Mouse (Mus musculus) embryonic facial prominence, embryonic 12.5 days (tissue): ENCODE results near the gene Cdk12. TPM values are rescaled to one million over a fixed set of nuclear protein-coding genes. Genes with fewer than 3 reads are reported as not detected.

Source experiments
- ATAC-seq: fragments of 200-750 bp; cut with Nextera tagmentation; 2 replicates; pipeline ENCODE4 v1.8.0; 2017; ENCODE audit not compliant: insufficient number of reproducible peaks, insufficient read depth, low FRiP score, low TSS enrichment
- H3K27ac ChIP-seq: fragments of 300-500 bp; sonication (generic); 2 replicates; pipeline ENCODE4 v1.5.1; 2016; ENCODE audit warnings: mild to moderate bottlenecking
- H3K27me3 ChIP-seq: fragments of 300-500 bp; sonication (generic); 2 replicates; pipeline ENCODE4 v1.6.1; 2016; ENCODE audit warnings: mild to moderate bottlenecking, moderate library complexity
- H3K36me3 ChIP-seq: fragments of 300-500 bp; sonication (generic); 2 replicates; pipeline ENCODE4 v1.6.1; 2016; ENCODE audit warnings: mild to moderate bottlenecking
- H3K4me1 ChIP-seq: fragments of 300-500 bp; sonication (generic); 2 replicates; pipeline ENCODE4 v1.6.1; 2016
- H3K4me2 ChIP-seq: fragments of 300-500 bp; sonication (generic); replicated peaks from 2 replicates; pipeline ENCODE4 v1.6.1; 2016; ENCODE audit warnings: mild to moderate bottlenecking, moderate library complexity
- H3K4me3 ChIP-seq: fragments of 300-500 bp; sonication (generic); 2 replicates; pipeline ENCODE4 v1.5.1; 2016; ENCODE audit warnings: mild to moderate bottlenecking
- H3K9ac ChIP-seq: fragments of 300-500 bp; sonication (generic); 2 replicates; pipeline ENCODE4 v1.6.1; 2016; ENCODE audit warnings: mild to moderate bottlenecking, moderate library complexity
- H3K9me3 ChIP-seq: fragments of 300-500 bp; sonication (generic); 2 replicates; pipeline ENCODE4 v1.6.1; 2016; ENCODE audit warnings: mild to moderate bottlenecking, moderate library complexity
- WGBS: fragments of 180-500 bp; shearing (Covaris S2); methylation state at CpG from one replicate; pipeline ENCODE4 v1.1.7; 2016; 5-methylcytosine and 5-hydroxymethylcytosine counted together
- polyA plus RNA-seq: library from polyadenylated mRNA; unstranded; fragments of >200 nt; fragmentation: Nextera tagmentation; extraction: Ambion mirVana; gene quantifications from 2 replicates; pipeline ENCODE4 v1.2.1, GENCODE M21; 2016

Gene Cdk12
- polyA plus RNA-seq, 1 experiment from 2014 or later, result 15.9 TPM

DNA sequence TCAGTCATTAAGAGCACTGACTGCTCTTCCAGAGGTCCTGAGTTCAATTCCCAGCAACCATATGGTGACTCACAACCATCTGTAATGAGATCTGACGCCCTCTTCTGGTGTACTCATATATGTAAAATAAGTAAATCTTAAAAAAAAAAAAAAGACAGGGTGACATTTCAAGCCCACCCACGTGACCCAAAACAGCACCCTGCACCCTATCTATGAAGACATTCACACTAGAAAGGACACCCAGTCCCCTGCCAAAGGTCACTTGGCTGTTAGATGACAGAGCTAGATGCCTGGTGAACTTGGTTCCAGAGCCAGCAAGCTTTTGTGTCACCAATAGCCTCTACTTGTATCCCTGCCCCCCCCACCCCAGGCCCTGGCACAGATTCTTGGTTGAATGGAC is 90.2 kb downstream of the Cdk12 start:
- no peak for ATAC-seq
- H3K4me2 ChIP-seq, result no peak overlapping the region
- H3K27ac ChIP-seq, result no peak overlapping the region
- no peaks in the 10 kb centered on the region for H3K36me3 ChIP-seq
- H3K9me3 ChIP-seq, result no peaks in the 10 kb centered on the region
- H3K4me1 ChIP-seq, result 0 out of 2 replicates have a peak, but pooled peaks cover 6% of the 10 kb centered on the region
- no peak overlapping the region for H3K4me3 ChIP-seq
- H3K27me3 ChIP-seq, result peaks cover 40% of the 10 kb centered on the region
- 38% methylated on average over 2 of the region's 2 CpGs for WGBS
- no peak overlapping the region for H3K9ac ChIP-seq

DNA sequence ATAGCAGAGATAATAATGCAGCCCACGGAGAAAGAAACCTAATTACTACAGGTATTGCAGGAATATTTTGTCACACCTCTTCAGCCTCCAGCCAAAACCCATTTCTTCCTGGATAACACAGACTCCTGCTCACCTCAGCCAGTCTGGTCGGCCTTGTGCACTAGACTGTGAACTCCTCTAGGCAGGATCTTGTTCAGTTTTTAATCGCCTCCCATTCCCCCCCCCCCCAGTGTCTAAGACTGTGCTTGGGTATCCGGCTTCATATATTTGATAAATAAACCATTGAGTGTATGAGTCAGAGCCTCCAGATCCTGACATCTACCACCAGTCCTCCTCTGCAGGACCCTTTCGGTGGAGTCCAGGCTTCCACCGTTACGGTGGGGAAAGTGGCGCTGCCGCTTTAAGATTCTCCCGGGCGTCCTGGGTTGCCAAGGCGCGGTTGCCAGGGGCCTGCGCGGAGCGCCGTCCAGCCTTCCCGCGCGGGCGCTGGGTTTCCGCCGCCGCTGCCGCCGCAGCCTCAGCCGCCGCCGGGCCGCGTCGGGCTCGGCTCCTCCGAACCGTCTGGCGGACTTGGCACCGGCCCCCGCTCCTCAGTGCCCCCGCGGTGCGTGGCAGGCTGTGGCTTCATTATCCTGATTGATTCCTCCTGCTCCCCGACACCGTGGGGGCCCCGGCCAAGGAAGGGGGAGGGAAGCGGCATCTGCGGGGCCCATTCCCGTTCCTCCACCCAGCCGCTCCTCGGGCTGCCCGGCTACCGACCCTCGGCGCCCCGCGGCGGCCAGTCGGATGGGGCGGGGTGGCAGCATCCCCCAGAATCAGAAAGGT is 91.5 kb downstream of the Cdk12 start:
- H3K27me3 ChIP-seq, result peaks cover 53% of the 10 kb centered on the region
- H3K36me3 ChIP-seq, result no peaks in the 10 kb centered on the region
- peak overlapping the region; percentile 96 for H3K4me2 ChIP-seq
- 2% methylated on average over 57 of the region's 58 CpGs for WGBS
- peak overlapping the region; percentile 75 for H3K4me3 ChIP-seq
- H3K27ac ChIP-seq, result no peak overlapping the region
- peak overlapping the region; percentile 78 for H3K9ac ChIP-seq
- H3K4me1 ChIP-seq, result 0 out of 2 replicates have a peak, but pooled peaks cover 6% of the 10 kb centered on the region
- H3K9me3 ChIP-seq, result no peaks in the 10 kb centered on the region
- ATAC-seq, result peak; percentile 54; the same call in 1 of the 2 replicates

DNA sequence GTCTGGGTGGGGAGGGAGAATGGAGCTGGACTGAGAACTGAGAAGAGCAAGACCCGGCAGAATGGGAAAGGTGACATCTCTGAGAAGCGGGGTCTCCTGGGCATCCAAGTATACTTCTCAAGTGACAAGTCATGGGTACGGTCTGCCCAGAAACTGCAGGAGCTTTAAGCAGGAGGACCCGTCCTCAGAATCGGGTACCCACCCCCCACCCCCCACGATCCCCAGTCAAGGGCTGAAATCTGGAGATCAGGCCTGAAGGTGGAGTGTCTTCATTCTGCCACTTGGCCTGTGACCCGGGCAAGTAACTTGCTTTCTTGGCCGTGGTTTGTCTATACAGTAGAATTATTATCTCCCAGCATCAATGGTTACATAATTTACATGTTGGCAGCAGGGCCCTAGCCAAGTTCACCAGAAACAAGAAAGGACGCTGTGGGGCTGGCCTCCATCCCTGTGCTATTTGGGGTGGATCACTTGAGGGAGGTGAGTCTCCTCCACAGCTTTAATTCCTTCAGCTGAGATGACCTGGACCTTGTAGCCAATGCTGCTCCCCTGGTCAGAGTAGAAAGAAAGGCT is 92.2 kb downstream of the Cdk12 start:
- no peaks in the 10 kb centered on the region for H3K36me3 ChIP-seq
- 5% methylated on average over 9 of the region's 9 CpGs for WGBS
- no peak for ATAC-seq
- no peaks in the 10 kb centered on the region for H3K9me3 ChIP-seq
- H3K4me1 ChIP-seq, result 0 out of 2 replicates have a peak, but pooled peaks cover 6% of the 10 kb centered on the region
- H3K4me3 ChIP-seq, result peak overlapping the region; percentile 75
- H3K27ac ChIP-seq, result no peak overlapping the region
- peak overlapping the region; percentile 96 for H3K4me2 ChIP-seq
- H3K9ac ChIP-seq, result peak overlapping the region; percentile 78
- peaks cover 57% of the 10 kb centered on the region for H3K27me3 ChIP-seq

DNA sequence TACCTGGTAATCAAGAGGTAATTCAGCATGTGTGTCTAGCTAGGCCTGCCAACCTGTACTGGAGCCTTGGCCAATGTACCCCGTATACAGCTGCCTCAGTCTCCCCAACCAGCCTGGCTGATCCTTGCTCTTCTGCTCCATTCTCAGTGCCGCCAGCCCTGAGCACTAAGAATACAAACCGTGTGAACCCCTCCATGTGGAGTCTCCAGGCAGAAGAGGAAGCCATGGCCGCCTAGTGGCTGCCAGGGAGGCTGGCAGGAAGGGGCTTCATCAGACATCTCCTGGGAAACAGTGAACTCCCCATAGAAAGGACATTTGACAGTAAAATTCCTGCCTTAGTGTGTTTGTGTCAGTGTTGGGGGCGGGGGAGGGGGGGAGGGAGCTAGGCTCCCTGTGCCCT is 93.4 kb downstream of the Cdk12 start:
- Histone ChIP-seq H3K4me1 (0 out of 2 replicates have a peak, but pooled peaks cover 6% of the 10 kb centered on the region), H3K27me3 (peaks cover 61% of the 10 kb centered on the region), H3K36me3 (no peaks in the 10 kb centered on the region), H3K9ac (no peak overlapping the region), H3K4me2 (no peak overlapping the region), H3K9me3 (no peaks in the 10 kb centered on the region), H3K27ac (no peak overlapping the region), H3K4me3 (no peak overlapping the region)
- ATAC-seq, result no peak
- 3% methylated on average over 5 of the region's 5 CpGs for WGBS

DNA sequence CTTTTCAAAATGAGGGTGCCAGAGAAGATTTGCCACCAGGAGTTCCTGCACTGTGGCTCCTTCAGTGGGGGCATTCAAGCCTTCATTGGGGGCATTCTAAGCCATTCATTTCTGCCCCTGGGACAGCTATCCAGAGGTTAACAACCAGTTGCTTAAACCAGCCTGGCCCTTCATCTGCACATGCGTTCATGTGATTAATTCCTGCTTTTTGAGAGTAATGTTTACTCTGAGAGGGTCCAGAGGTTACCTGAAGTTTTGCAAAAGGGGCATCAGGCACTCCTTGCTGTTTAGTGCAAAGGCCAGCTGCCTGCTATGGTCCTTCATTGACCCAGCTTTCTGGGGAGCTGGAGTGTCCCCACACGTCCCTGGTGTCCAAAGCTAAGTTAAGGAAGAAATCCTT is 94.1 kb downstream of the Cdk12 start:
- Histone ChIP-seq H3K4me1 (0 out of 2 replicates have a peak, but pooled peaks cover 6% of the 10 kb centered on the region), H3K36me3 (no peaks in the 10 kb centered on the region), H3K9me3 (no peaks in the 10 kb centered on the region), H3K27ac (no peak overlapping the region), H3K4me2 (no peak overlapping the region), H3K9ac (no peak overlapping the region), H3K4me3 (no peak overlapping the region), H3K27me3 (peaks cover 61% of the 10 kb centered on the region)
- no peak for ATAC-seq
- 48% methylated on average over 2 of the region's 2 CpGs for WGBS

DNA sequence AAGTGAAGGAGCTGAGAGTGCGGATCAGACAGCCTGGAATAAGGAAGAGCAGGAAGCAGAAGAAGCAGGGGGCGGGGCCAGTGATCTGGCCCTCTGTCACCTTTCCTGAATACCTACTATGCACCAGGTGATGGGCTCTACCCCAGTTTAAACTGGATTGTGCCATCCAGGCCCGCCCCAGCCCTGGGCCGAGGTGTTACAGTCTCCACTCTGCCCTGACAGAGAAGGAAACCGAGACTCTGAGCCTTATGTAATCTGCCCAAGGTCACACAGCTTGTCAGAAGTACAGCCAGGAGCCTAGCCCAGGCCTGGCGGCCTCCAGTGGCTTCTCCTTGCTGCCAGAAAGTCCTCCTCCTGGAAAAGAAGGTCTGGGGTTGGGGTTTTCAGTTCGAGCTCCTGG is 94.9 kb downstream of the Cdk12 start:
- peaks cover 61% of the 10 kb centered on the region for H3K27me3 ChIP-seq
- H3K9me3 ChIP-seq, result no peaks in the 10 kb centered on the region

DNA sequence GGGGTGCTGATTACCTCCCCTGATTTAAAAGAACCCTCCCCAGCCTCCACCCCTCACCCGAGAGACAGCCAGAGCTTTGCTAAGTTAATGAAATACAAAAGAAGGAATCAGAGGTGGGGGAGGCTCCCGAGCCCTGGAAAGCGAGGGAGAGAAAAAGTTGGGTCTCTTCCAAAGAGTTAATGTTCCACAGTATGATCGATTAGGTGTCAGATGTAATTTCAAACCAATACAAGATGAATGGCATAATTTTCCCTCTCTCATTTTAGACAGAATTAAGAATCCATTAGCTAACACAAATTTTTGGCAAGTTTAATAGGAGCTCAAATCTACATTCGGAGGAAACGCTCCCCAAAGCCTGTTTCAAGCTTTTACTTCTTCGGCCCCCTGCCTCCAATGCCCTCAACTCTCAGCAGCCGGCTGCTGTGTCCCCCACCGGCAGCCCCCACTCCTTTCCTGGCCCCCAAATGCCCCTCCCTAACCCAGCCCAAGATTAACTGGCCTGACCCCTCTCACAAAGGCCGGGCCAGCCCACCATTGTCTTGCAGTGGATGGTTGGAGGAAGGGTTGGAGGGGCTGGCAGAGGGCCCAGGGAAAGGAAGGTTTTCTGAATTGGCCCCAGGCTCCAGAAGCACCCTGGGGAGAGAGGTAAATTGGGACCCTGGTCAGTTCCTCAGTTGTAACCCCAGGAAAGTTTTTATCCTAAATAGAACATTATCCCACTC is 95.8 kb downstream of the Cdk12 start:
- ATAC-seq, result no peak
- H3K4me1 ChIP-seq, result 0 out of 2 replicates have a peak, but pooled peaks cover 6% of the 10 kb centered on the region
- H3K27me3 ChIP-seq, result peaks cover 56% of the 10 kb centered on the region

More for the DNA sequence above, 94.9 kb downstream of the Cdk12 start:
- ATAC-seq, result no peak
- H3K36me3 ChIP-seq, result no peaks in the 10 kb centered on the region
- H3K4me1 ChIP-seq, result 0 out of 2 replicates have a peak, but pooled peaks cover 6% of the 10 kb centered on the region
- no peak overlapping the region for H3K4me2 ChIP-seq
- H3K27ac ChIP-seq, result no peak overlapping the region
- 0 out of 2 replicates have a peak overlapping the region, but pooled peaks have one; percentile 7 for H3K9ac ChIP-seq
- WGBS, result 9% methylated on average over 7 of the region's 7 CpGs
- no peak overlapping the region for H3K4me3 ChIP-seq

DNA sequence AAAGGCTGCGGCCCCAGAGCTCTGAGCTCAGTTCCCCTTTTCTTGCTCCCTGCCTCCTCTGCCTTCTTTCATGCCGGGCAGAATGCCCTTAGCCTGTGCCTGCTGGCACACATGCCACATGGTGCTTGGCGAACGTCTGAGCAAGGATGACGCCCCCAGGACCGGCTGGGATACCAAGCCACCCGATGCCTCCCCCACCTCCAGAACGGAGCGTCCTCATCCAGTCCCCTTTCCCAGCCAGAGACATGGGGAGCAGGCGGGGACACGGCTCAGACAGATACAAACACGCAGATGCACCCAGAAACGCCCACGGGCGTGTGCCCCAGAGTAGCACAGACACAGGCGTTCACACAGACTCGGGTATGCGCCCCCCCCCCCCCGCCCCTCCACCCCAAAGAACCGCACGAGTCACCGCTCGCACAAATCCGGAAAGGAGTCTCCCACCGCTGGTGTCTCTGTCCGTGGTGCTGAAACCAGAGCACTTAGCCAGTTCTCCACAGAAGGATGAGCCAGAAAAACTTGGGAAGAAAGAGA is 111.0 kb downstream of the Cdk12 start:
- Histone ChIP-seq H3K9ac (no peak overlapping the region), H3K4me3 (peak overlapping the region; percentile 3; the same call in 1 of the 2 replicates), H3K27ac (no peak overlapping the region), H3K4me2 (0 out of 2 replicates have a peak overlapping the region, but pooled peaks have one; percentile 20), H3K36me3 (no peaks in the 10 kb centered on the region), H3K4me1 (no peaks in the 10 kb centered on the region), H3K9me3 (no peaks in the 10 kb centered on the region), H3K27me3 (peaks cover 74% of the 10 kb centered on the region)
- no peak for ATAC-seq
- WGBS, result 2% methylated on average over 26 of the region's 26 CpGs

More for the DNA sequence above, 95.8 kb downstream of the Cdk12 start:
- 11% methylated on average over 10 of the region's 10 CpGs for WGBS
- no peak overlapping the region for H3K27ac ChIP-seq
- no peak overlapping the region for H3K9ac ChIP-seq
- H3K4me3 ChIP-seq, result no peak overlapping the region
- no peaks in the 10 kb centered on the region for H3K36me3 ChIP-seq
- H3K9me3 ChIP-seq, result no peaks in the 10 kb centered on the region
- no peak overlapping the region for H3K4me2 ChIP-seq

DNA sequence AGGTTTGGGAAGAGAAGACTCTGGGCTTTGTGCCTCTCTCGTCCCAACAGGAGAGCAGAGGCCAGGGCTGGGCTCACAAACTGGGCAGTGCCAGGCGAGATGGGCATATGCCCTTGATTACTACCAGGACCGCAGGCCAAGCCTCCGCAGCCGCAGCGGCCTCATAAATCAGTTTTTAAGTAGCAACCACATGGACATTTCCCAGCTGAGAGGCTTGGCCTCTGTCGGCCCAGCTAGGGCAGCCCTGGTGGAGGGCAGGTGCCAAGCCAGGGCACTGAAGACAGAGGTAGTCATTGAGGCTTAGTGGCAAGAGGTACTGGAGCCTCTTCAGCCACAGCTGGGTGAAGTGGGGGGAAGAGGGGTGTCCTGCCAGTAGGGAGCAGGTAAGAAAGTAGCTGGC is 114.6 kb downstream of the Cdk12 start:
- Histone ChIP-seq H3K9ac (no peak overlapping the region), H3K4me1 (0 out of 2 replicates have a peak, but pooled peaks cover 5% of the 10 kb centered on the region), H3K27ac (no peak overlapping the region), H3K36me3 (no peaks in the 10 kb centered on the region), H3K4me3 (no peak overlapping the region), H3K27me3 (peaks cover 94% of the 10 kb centered on the region), H3K9me3 (no peaks in the 10 kb centered on the region), H3K4me2 (no peak overlapping the region)
- WGBS, result 3% methylated on average over 7 of the region's 7 CpGs
- no peak for ATAC-seq

DNA sequence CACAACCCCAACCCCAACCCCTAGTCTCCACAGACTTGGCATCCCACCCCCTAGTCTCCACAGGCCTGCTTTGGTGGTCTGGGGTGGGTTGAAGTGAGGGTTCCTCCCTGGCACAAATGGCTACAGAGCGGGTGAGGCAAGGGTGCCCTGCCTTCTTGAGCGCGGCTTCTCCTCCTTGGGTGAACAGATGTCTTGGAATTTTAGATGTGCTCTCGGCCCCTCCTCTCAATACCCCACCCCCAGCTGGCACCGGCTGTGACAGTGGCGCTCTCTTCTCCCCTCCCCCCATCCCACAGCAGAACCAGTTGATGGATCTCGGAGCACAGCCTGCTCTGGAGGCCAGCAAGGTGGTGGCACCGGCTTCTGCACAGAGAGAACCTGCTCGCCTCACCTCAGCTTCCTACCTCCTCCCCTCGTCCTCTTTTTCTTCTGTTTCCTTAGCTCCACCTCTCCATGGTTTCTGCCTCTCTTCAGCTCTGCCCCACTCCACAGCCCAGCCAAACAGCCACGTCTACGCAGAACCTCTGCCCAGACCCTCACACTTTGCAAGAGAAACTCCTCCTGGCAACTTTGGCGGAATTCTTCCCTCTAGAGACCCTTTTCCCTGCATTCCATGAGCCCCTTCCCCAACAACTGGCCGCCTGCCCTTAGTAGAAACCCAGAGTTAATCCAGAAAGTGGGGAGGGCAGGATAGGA is 115.7 kb downstream of the Cdk12 start:
- Histone ChIP-seq H3K36me3 (no peaks in the 10 kb centered on the region), H3K4me2 (no peak overlapping the region), H3K9me3 (no peaks in the 10 kb centered on the region), H3K27ac (no peak overlapping the region), H3K9ac (no peak overlapping the region), H3K4me1 (0 out of 2 replicates have a peak, but pooled peaks cover 5% of the 10 kb centered on the region), H3K4me3 (no peak overlapping the region), H3K27me3 (peaks cover 99% of the 10 kb centered on the region)
- no peak for ATAC-seq
- 5% methylated on average over 14 of the region's 14 CpGs for WGBS

DNA sequence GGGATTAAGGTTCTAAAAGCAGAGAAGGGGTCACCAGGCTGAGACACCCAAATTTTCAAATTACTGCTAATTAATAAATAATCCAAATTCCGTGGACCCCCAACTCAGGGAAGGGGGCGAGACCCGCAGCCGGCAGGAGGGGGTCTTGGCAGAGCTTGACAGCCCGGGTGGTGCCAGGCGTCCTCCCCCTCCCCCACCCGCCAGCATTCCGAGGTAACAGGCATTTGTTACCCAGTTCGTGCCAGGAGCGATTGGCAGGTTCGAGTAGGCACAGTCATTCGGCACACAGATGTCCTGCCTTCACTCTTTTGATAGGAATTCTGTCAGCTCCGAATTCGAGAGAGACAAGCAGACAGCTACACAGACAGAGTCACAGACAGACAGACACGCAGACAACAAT is 116.3 kb downstream of the Cdk12 start:
- Histone ChIP-seq H3K4me3 (no peak overlapping the region), H3K36me3 (no peaks in the 10 kb centered on the region), H3K9ac (no peak overlapping the region), H3K4me2 (no peak overlapping the region), H3K4me1 (0 out of 2 replicates have a peak, but pooled peaks cover 5% of the 10 kb centered on the region), H3K27ac (no peak overlapping the region), H3K9me3 (no peaks in the 10 kb centered on the region), H3K27me3 (peaks cover 99% of the 10 kb centered on the region)
- 3% methylated on average over 15 of the region's 15 CpGs for WGBS
- ATAC-seq, result no peak
